Mouse (Mus musculus) adrenal gland (tissue): ENCODE data around the gene Kcnmb3.

ENCODE experiments used
- intact Hi-C: fragments of 180-260 bp; cut with DNase I; formaldehyde crosslinking; loops from one replicate; pipeline ENCODE4 v1.15.1; 2025

The Kcnmb3 gene

DNA sequence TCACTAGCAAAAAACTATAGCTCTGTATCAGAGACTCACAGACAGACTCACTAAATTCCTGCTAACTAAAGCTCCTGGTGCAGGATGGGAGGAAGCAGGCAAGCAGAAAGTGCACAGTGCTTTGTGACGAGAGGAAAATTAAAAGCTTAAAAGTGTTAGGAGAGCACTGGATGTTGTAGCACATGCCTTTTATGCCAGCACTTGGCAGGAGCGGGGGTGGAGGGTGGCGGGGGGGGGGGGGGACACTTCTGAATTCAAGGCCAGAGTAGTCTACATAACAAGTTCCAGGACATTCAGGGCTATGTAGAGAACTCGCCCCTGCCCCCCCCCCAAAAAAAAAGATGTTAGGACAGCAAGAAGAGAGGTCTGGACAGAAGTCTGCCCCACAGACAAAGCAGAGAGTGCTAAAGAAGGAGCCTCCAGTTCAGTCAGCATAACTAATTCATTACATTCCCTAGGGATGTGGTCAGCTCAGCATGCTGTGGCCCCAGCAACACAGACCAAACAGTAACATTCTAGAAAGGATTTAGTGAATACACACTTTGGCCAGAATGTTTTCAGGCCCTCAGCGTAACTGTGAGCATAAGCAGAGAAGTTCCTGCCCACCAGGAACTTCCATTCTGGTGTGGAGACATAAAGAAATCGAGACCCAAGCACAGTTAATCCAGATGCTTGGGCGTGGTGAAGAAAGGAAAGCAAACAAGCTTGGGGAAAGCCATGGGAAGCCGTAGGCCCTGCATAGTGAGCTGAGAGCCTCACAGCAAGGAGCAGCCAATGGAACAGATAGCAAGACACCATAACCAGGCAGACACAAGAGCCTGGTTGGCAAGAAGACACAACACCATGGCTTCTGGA, 4.1 kb upstream of the Kcnmb3 start:
- intact Hi-C loops, result no loop called here

DNA sequence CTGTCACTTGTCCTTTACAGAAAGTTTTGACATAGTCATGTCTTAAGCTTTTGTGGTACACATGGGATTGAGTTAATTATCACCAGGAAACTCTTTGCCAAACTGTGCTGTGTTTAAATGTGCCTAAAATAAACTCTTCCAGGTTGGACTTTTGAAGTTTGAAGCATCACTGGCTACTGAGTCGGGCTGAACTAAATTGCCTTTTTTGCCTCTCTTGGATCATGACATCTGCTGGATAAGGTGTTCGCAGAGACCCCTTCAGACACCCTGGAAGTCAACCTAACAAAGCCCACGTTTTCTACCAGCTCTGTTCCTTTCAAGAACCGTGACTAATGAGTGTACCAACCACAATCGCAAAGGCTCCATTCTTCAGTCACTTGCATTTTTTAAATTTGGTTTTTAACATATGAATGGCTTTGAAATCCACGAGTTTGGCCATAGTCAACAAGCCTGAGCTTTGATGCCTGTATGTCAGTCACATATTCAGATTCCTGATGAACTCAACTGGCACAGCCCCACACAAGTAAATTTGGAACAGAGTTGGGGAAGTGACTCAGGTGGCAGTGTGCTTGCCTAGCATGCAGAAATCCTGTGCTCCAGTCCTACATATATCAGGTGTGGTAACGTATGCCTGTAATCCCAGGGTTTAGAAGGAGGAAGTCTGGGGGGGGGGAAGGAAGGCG, 3.2 kb upstream of the Kcnmb3 start:
- intact Hi-C loops, result no loop called here

DNA sequence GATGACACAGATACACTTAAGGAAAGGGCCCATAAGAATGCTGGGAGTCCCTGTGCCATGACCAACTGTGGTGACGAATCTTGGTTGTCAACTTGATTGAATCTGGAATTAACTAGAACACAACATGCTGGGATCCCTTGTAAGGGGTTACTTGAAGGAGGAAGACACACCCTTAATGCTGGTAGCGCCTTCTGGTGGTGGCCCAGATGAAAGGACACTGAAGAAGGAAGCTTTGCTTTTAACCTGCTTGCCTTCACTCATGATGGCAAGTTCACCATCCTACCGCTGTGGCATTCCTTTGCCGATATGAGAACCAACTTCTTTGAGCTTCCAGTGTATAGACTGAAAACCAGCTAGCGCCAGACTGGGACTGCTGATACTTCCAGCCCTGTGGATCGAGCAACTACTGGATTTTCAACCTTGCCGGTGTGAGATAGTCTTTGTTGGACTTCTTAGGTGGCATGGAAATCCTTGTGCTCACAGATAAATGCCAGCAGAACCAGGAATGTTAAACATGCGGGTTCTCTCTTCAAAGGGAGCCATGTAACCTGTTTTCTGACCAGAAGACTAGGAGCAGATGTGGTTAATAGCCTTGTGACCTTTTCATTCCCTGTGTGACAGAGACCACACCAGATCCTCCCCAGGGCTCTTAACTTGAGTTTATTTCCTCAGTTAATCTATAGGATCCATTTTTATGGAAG, 2.5 kb upstream of the Kcnmb3 start:
- intact Hi-C loops, result no loop called here

DNA sequence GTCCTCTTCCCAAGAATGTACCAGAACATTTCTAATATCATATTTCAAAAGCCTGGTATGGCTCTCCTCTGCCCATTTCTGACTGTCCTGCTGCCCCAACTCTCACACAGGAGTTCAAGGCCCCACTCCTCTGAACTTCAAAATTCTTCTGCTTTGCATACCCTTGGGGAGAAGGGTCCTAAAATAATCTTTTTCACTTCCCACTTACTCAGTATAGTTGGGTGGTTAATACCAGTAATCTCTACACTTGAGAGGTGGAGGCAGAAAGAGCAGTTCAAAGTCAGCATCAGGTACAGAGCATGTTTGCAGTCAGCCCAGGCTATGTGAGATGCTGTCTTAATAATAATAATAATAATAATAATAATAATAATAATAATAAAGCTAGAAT, 1.1 kb downstream of the Kcnmb3 start:
- intact Hi-C loops, result no loop called here

DNA sequence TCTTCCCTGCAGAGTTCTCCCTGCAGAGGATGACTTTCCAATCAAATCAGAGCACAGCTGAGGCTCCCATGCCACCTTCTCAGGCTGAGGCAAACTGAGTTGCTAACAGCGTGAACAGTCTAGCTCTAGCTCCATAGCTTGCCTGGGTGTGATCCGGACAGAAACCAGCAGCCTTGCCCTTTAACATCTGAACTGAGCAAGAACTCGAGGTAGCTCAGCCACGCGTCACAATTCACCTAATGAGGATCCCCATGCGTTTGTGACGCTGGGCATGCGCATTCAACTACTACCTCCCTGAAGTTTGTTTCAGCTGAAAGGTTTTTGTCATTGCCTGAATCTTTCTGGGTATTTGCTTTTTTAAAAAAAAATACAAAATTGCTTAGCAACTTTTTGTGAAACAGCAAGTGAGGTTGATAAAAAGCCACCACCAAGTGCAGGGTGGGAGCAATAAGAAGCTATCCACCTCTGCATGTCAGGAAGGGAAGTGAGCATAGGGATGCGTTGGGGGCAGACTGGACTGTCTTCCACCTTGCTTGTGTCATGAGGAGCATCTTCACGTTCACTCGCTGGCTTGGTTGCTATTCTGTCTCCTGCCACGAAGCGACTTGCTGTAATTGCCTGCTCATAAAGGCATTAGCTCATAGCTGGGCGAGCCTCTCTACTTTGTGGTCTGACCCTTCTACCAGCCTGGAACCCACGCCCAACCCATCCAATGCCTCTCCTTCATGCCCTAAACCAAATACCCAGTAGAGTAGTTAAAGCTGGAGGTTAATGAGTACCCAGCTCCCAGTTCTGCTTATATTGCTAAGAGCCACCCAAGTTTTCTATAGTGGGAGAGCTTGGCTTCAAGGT, 1.7 kb downstream of the Kcnmb3 start:
- intact Hi-C loops, result no loop called here

DNA sequence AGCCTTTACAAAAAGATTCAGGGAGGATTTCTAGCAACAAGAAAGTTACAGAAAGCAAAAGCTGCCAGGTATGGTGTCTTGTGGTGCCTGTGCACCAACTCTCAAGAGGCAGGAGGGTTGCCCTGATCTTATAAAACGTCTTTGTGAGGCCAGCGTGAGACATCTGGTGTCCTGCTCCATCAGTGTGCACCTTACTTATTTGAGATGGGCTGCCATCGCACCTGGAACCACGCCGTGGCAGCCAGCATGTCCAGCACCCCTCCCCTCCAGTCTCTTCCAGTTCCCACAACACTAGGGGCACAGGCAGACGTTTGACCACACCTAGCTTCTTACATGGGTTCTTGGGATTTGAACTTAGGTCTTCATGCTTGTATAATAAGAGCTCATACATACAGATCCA, 3.9 kb downstream of the Kcnmb3 start:
- intact Hi-C loops, result no loop called here

DNA sequence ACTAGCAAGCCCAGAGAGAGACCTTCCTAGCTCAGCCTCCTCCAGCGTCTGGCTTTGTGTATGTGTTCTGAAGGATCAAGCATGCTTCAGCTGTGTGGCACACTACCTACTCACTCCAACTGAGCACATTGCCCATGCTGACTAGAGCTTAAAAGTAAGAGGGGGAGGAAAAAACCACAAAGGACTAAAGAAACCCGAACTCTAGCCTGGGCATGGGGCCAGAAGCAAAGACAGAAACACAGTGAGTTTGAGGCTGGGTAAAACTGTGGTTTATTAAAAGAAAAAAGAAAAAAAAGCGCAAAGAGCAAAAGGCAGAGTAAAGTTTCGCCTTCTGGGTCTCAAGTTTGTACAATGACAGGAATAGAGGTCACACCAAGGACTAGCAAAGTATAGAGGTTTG, 5.5 kb downstream of the Kcnmb3 start:
- intact Hi-C loops, result no loop called here

DNA sequence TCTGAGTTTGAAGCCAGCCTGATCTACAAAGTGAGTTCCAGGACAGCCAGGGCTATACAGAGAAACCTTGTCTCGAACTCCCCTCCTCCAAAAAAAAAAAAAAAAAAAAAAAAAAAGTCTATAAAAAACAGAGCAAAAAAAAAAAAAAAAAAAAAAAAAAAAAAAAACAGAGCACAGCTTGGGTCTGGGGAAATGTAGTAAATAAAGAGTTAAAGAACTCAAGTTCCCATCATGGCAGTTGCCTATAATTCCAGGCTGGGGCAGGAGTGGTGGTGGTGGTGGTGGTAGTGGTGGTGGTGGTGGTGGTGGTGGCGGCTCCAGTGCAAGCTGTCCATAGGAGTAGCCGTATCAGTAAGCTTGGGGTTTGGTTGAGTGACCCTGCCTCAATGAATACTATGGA, 9.0 kb downstream of the Kcnmb3 start:
- intact Hi-C loops, result no loop called here

DNA sequence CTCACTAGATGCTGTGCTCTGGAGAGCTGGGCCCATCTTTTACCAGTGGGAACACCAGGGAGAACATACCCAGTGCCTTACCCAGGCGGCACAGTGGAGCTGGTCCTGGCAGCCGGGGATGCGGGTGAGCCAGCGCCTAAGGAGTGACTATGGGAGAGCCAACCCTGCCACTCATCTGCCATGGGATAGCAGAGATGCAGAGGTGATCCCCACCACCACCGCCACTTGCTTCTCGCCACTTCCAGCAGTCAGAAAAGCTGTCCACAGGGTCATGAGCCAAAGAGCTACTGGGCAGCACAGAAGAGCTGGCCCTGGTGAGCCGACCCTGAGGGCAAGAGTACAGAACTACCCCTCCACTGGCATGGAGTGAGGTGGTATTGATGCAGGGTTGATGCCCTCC, 12.1 kb downstream of the Kcnmb3 start:
- intact Hi-C loops, result no loop called here

DNA sequence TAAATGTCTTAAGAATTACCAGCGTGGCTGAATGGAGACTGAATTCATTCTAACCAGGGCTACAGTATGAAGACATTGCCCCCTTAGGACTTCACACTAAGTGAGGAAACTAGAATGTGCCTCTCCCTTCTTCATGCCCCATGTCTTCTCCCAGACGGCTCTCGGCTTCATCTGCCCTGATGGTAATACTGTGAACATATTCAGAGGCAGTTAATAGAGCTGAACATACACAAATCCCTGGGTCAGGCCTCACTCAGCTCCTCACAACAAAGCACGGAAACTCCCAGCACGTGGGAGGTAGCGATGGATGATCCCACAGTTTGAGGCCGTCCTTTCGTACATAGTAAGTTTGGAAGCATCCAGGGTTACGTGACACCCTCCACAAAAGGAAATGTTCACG, 18.8 kb downstream of the Kcnmb3 start:
- intact Hi-C loops, result no loop called here

DNA sequence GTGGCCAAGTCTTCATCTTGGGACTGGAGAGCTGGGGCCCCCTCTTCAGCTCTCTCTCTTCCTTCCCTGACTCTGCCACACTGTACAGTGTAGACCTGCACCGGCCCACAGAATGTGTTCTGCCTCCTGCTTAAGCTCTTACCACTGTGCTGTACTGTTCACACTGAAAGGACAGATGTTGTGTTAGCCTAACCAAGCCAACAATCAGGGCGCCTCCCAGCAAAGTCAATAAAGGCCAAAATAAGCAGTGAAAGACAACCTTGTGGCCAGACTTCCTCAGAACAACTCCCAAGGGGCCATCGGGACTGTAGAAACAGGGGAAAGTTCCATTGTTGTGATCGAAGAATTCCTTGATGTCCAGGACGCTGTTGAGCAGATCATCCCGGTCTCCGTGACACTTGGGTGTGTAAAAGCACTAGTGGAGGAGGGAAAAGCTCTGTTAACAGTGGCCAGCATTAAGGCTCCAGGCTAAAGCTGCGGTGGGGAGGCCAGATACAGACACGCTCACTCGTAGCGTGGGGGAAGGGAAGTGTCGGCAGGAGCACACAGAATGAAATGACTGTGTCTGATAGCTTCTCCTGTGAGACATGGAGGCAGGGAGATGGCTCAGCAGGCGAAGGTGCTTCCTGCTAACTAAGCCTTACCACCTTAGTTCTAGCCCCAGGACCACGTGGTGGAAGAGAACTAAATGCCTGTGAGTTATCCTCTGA, 19.7 kb downstream of the Kcnmb3 start:
- intact Hi-C loops, result no loop called here

DNA sequence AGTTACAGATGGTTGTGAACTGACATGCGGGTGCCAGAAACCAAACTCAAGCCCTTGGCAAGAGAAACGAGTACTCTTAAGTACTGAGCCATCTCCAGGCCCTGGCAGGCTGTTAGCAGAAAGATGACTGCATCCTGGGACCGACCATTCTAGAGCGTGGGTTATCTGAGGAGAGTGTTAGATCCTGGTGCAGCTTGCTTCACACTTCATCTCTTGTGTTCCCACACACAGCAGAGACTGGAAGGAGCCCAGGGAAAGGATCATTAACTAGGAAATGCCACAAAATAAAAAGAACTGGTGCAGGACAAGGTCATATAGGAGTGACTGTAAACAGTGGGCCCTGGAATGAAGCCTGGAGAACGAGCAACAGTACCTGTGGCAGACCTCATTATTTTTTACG, 20.9 kb downstream of the Kcnmb3 start:
- intact Hi-C loops, result no loop called here

DNA sequence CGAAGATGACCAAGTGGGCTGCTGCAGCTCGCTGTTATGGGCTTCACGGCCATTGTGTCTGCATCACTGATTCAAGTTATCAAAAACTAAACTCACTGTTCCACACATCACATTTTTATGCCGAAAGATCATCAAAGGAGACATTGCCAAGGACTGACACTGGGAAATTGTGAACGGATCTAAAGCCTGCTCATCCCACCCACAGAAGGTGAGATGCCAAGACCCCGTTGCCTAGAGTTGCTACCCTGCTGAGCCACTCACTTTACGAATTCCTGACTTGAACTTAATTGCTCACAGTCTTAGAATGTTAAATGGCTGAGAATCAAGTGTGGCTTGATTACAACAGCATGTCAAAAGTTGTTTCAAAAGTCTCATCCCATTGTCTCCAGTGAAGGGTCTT, 21.6 kb downstream of the Kcnmb3 start:
- intact Hi-C loops, result no loop called here

DNA sequence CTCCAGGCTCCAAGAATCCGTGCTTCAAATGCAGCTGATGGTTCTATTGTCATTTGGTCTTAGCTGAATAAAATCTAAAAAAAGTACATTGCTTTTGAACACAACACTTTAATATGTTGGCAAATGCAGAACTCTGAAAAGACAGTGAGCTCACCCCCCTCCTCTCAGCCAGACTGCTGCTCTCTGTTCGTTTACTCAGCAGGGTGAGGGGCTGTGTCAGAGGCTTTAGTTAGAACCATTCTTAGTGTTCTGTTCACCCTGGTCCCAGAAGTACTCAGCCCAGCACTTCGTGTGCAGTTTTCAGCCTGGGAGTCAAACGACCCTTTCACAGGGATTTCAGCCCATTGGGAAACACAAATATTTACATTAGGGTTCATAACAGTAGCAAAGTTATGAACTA, 23.6 kb downstream of the Kcnmb3 start:
- intact Hi-C loops, result no loop called here

DNA sequence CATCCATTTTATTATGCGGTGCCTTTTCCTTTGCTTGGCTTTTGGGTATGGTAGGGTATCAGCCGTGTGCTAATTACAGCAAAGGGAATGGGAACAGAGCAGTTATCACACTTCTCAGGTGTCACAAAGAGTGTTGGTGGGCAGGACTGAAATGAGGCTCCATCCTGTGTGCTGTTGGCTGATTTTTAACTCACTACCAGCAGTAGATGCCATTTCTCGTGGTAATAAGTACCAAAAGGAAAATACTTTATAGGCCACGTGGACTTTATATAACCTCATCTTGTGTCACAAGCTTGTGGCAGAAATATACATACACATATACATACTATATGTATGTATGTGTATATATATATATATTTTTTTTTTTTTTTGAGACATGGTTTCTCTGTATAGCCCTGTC, 24.7 kb downstream of the Kcnmb3 start:
- intact Hi-C loops, result no loop called here

DNA sequence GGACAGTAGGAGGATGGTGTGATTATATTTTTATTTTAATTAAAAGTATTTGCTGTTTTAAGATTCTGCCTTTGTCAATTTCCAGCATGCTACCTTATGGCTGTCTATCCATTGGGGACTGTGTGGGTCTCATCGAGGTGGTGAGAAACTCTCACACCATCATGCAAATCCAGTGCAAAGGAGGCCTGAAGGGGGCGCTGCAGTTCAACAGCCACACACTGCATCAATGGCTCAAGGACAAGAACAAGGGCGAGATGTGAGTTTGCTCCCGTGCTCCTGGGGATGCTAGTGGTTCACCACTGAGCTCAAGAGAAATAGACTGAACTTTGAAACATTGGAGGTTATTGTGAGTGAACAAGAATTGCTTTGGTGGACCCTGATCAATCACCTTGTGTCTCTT, 32.3 kb downstream of the Kcnmb3 start:
- intact Hi-C loops, result loop anchor here (5.0 kb wide), 2 partner anchors 48 to 127 kb away; no protein-coding TSS in a partner anchor

DNA sequence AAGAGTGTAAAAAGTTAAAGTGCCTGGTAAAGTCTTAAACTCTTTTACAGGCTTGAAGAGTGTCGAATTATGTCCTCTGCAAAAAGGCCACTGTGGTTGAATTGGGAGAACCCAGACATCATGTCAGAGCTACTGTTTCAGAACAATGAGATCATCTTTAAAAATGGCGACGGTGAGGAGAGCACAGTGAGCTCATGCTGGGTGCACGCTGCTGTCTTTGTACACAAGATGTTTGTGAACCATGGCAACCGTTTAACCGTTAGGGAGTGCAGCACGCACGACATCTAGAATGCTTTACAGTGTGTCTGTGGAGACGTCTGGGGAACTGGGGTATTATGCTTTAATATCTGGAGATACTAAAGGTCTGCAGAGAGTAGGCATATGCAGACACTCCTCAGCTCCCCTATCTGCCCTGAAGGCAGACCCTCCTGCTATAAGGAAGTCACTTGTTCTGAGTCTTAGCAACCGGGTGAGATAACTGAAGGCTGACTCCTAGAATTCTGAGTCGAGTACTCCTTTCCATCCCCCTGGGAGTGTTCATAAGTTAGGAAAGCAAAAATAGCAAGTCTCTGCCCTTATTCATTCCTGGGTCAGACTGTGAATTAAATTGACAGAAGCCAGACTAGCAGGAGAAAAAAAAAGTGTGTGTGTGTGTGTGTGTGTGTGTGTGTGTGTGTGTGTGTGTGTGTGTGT, 37.6 kb downstream of the Kcnmb3 start:
- intact Hi-C loops, result loop anchor here (5.0 kb wide), 1 partner anchor 53 kb away; no protein-coding TSS in a partner anchor

DNA sequence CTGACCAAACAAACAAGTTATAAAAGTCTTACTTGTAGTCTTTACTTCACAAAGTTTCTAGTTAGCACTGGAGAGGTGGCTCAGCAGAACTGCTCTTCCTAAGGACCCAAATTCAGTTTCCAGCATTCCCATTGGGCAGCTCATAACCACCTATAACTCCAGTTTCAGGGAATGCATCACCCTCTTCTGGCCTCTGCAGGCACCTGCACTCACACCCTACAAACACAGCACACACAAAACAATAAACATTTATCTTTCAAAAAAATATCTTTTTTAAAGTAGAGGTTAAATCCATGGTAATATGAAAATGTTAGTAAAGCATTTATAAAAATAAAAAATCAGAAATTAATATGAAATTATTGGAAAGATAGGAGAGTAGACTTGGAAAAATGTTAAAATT, 50.3 kb downstream of the Kcnmb3 start:
- intact Hi-C loops, result no loop called here

DNA sequence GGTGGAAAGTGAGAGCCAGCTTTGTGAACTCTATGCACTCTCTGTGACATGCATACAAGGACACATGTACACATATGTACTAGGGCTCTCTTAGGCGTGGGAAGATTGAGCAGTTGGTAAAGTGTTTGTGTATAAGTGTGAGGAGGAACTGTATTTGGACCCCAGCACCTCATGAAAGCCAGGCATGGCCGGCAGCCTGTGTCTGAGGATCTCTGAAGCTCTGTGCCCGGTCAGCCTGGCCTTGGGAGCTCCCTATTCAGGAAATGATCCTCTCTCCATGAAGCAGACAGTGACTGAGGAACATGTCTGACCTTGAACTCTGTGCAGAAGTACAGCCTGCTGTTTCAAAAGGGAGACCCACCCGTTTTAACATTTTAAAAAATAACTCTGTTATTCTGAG, 53.3 kb downstream of the Kcnmb3 start:
- intact Hi-C loops, result loop anchor here (5.0 kb wide), 1 partner anchor 41 kb away; the partner anchor contains the start of gene Pik3ca

DNA sequence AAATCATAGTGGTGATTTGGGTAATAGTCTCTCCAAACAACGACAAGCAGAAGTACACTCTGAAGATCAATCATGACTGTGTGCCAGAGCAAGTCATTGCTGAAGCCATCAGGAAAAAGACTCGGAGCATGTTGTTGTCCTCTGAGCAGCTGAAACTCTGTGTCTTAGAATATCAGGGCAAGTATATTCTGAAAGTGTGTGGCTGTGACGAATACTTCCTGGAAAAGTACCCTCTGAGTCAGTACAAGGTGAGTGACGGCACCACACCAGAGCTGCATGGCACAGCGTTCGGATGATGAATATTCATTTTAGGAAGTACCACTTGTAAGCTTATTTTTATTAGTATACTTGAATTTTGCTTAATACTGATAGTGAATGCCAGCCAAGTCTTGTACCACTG, 54.2 kb downstream of the Kcnmb3 start:
- intact Hi-C loops, result loop anchor here (5.0 kb wide), 1 partner anchor 41 kb away; the partner anchor contains the start of gene Pik3ca
